Mouse (Mus musculus): ENCODE data around the gene Cntrl. TPM values are rescaled to one million over a fixed set of nuclear protein-coding genes. Genes with fewer than 3 reads are reported as not detected.

Gene Cntrl
- polyA plus RNA-seq, 1 experiment, result 2.6 TPM

DNA sequence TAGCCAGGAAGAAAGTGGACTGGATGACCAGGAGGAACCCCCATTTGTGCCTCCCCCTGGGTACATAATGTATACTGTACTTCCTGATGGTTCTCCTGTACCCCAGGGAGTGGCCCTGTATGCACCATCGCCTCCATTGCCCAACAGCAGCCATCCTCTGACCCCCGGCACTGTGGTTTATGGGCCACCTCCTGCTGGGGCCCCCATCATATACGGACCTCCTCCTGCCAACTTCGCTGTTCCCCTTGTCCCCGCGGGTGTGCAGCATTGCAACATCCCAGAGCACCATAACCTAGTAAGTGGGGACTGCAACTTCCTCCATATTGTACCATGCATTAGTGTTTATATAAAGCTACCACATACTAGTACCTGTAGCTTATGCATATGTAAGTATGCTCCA lies 43.9 kb downstream of the Cntrl start:
- H3K36me3 ChIP-seq (ENCODE audit: control insufficient read depth, insufficient read depth), result peaks cover 53% of the 10 kb centered on the region
- H3ac ChIP-seq (ENCODE audit: control insufficient read depth, insufficient read length), result no peak overlapping the region
- H3K79me2 ChIP-seq (ENCODE audit: control insufficient read depth, insufficient read depth), result no peaks in the 10 kb centered on the region
- no peak overlapping the region for H3K4me2 ChIP-seq (ENCODE audit: low read depth)
- no peaks in the 10 kb centered on the region for H3K27me3 ChIP-seq (ENCODE audit: control insufficient read depth, insufficient read depth, insufficient read length)
- TF ChIP-seq CEBPB (IDR thresholded peaks at IDR 0.05; ENCODE audit: insufficient read depth, poor library complexity, severe bottlenecking) (no peak), MYOG (IDR thresholded peaks at IDR 0.05; ENCODE audit: control insufficient read depth in 1 of 3, insufficient read depth in 1 of 3, insufficient read length in 2 of 3, low read depth in 2 of 3) (no peak), MYOD1 (IDR thresholded peaks at IDR 0.05; ENCODE audit: control insufficient read depth in 1 of 3, insufficient read length in 2 of 3, low read depth in 2 of 3) (no peak), TCF3 (IDR thresholded peaks at IDR 0.05; ENCODE audit: insufficient read length, low read depth) (no peak), USF1 (IDR thresholded peaks at IDR 0.05; ENCODE audit: low read depth) (no peak), POLR2AphosphoS2 (IDR thresholded peaks at IDR 0.05; ENCODE audit: insufficient read length, low read depth) (no peak), SRF (IDR thresholded peaks at IDR 0.05; ENCODE audit: control insufficient read depth, insufficient read length, low read depth) (no peak), REST (IDR thresholded peaks at IDR 0.05; ENCODE audit: insufficient read depth, insufficient read length) (no peak), MAX (IDR thresholded peaks at IDR 0.05; ENCODE audit: low read depth) (no peak), POLR2A (IDR thresholded peaks at IDR 0.05; ENCODE audit: insufficient read length, low read depth) (no peak), E2F4 (IDR thresholded peaks at IDR 0.05; ENCODE audit: insufficient read depth) (no peak), TCF12 (IDR thresholded peaks at IDR 0.05; ENCODE audit: insufficient read depth, poor library complexity, severe bottlenecking) (no peak)
- H3K4me3 ChIP-seq, result no peak overlapping the region

DNA sequence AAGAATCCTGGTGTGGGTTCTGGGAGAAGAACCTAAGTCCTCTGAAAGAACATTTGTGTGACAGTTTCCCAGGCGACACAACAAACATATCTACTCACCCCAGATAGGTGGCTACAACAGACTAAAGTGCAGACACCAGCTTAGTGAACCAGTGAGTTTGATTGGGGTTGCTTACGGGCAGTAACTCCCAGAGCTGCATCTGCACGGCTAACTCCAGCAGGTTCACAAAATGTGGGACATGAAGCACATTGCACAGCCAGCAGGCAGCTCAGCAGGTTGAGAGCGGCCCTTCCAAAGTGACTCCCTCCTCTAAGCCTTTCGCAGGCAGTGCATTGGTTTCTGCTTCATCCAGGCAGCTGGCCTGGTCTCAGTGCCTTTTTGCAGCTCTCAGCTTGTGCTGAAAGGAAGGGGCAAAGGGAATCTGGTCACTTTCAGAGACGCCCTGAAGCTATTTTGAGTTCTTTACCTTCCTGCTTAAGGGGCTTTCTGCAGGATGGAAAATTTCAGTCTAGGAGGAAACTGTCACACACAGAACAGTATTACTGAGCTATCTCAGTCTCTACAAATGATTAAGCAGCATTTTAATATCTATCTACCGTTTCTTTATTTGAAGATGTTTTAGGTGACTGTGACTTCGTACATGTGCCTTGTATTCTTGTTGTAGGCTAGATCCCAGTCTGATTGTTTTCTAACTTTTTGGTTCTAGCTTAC lies 44.7 kb downstream of the Cntrl start:
- H3K4me2 ChIP-seq (ENCODE audit: low read depth), result no peak overlapping the region

DNA sequence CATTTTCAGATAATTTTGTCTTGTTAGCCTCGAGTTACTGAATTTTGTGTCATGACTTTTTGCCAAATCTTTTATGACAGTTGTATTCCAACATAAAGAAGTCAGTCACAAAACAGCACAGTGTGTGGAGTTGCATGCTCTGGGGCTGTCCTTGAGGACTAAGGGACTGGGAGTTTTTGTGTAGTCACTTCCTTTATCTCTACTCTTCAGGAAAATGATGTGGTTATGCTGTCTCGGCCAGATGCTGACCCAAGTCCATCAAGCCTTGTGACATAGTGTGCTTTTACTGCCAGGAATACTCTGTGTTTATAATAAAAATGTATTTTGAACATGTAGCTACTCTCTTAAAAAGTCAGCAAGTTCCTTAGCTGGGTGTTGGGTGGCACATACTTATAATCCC lies 47.7 kb downstream of the Cntrl start:
- H3K4me3 ChIP-seq, result no peak overlapping the region
- H3K27me3 ChIP-seq (ENCODE audit: control insufficient read depth, insufficient read depth, insufficient read length), result no peaks in the 10 kb centered on the region
- no peaks in the 10 kb centered on the region for H3K79me2 ChIP-seq (ENCODE audit: control insufficient read depth, insufficient read depth)
- peaks cover 46% of the 10 kb centered on the region for H3K36me3 ChIP-seq (ENCODE audit: control insufficient read depth, insufficient read depth)
- no peak overlapping the region for H3K4me2 ChIP-seq (ENCODE audit: low read depth)
- TF ChIP-seq POLR2AphosphoS2 (IDR thresholded peaks at IDR 0.05; ENCODE audit: insufficient read length, low read depth), result no peak
- no peak for TF ChIP-seq CEBPB (IDR thresholded peaks at IDR 0.05; ENCODE audit: insufficient read depth, poor library complexity, severe bottlenecking)
- no peak for TF ChIP-seq POLR2A (IDR thresholded peaks at IDR 0.05; ENCODE audit: insufficient read length, low read depth)
- no peak for TF ChIP-seq USF1 (IDR thresholded peaks at IDR 0.05; ENCODE audit: low read depth)
- no peak for TF ChIP-seq TCF12 (IDR thresholded peaks at IDR 0.05; ENCODE audit: insufficient read depth, poor library complexity, severe bottlenecking)
- no peak for TF ChIP-seq SRF (IDR thresholded peaks at IDR 0.05; ENCODE audit: control insufficient read depth, insufficient read length, low read depth)
- no peak for TF ChIP-seq REST (IDR thresholded peaks at IDR 0.05; ENCODE audit: insufficient read depth, insufficient read length)
- no peak for TF ChIP-seq E2F4 (IDR thresholded peaks at IDR 0.05; ENCODE audit: insufficient read depth)
- no peak for TF ChIP-seq MAX (IDR thresholded peaks at IDR 0.05; ENCODE audit: low read depth)
- H3ac ChIP-seq (ENCODE audit: control insufficient read depth, insufficient read length), result no peak overlapping the region

More for the DNA sequence above, 44.7 kb downstream of the Cntrl start:
- no peak for TF ChIP-seq REST (IDR thresholded peaks at IDR 0.05; ENCODE audit: insufficient read depth, insufficient read length)
- TF ChIP-seq SRF (IDR thresholded peaks at IDR 0.05; ENCODE audit: control insufficient read depth, insufficient read length, low read depth), result no peak
- no peak for TF ChIP-seq E2F4 (IDR thresholded peaks at IDR 0.05; ENCODE audit: insufficient read depth)
- no peak for TF ChIP-seq TCF3 (IDR thresholded peaks at IDR 0.05; ENCODE audit: insufficient read length, low read depth)
- TF ChIP-seq TCF12 (IDR thresholded peaks at IDR 0.05; ENCODE audit: insufficient read depth, poor library complexity, severe bottlenecking), result no peak
- TF ChIP-seq MYOG (IDR thresholded peaks at IDR 0.05; ENCODE audit: control insufficient read depth in 1 of 3, insufficient read depth in 1 of 3, insufficient read length in 2 of 3, low read depth in 2 of 3), result no peak
- no peak for TF ChIP-seq CEBPB (IDR thresholded peaks at IDR 0.05; ENCODE audit: insufficient read depth, poor library complexity, severe bottlenecking)
- TF ChIP-seq USF1 (IDR thresholded peaks at IDR 0.05; ENCODE audit: low read depth), result no peak
- TF ChIP-seq POLR2A (IDR thresholded peaks at IDR 0.05; ENCODE audit: insufficient read length, low read depth), result no peak
- no peak for TF ChIP-seq POLR2AphosphoS2 (IDR thresholded peaks at IDR 0.05; ENCODE audit: insufficient read length, low read depth)
- TF ChIP-seq MAX (IDR thresholded peaks at IDR 0.05; ENCODE audit: low read depth), result no peak
- TF ChIP-seq MYOD1 (IDR thresholded peaks at IDR 0.05; ENCODE audit: control insufficient read depth in 1 of 3, insufficient read length in 2 of 3, low read depth in 2 of 3), result no peak
- Histone ChIP-seq H3K36me3 (ENCODE audit: control insufficient read depth, insufficient read depth) (peaks cover 56% of the 10 kb centered on the region), H3K27me3 (ENCODE audit: control insufficient read depth, insufficient read depth, insufficient read length) (no peaks in the 10 kb centered on the region), H3K79me2 (ENCODE audit: control insufficient read depth, insufficient read depth) (no peaks in the 10 kb centered on the region), H3K4me3 (no peak overlapping the region), H3ac (ENCODE audit: control insufficient read depth, insufficient read length) (no peak overlapping the region)

DNA sequence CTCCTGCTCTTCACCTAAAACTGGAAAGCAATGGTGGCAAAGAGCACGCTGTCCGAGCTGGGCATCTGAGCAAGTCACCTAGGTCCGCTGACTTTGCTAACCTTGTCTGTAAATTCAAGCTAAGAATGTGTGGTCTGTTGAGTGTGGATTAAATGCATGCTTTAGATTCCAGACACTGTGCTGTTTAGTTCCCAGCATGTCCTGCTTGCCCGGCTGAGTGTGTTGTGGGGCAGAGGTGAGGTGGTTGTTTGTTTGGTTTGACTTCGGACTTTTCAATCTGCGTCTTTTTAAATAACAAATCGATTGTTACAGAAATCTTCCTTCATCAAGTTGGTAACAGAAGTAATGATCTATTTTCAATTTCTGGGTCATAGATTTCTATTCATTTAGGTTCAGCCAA lies 48.5 kb downstream of the Cntrl start:
- Histone ChIP-seq H3K4me2 (ENCODE audit: low read depth) (no peak overlapping the region), H3ac (ENCODE audit: control insufficient read depth, insufficient read length) (no peak overlapping the region), H3K36me3 (ENCODE audit: control insufficient read depth, insufficient read depth) (peaks cover 43% of the 10 kb centered on the region), H3K27me3 (ENCODE audit: control insufficient read depth, insufficient read depth, insufficient read length) (no peaks in the 10 kb centered on the region), H3K79me2 (ENCODE audit: control insufficient read depth, insufficient read depth) (no peaks in the 10 kb centered on the region), H3K4me3 (no peak overlapping the region)
- TF ChIP-seq CEBPB (IDR thresholded peaks at IDR 0.05; ENCODE audit: insufficient read depth, poor library complexity, severe bottlenecking) (no peak), E2F4 (IDR thresholded peaks at IDR 0.05; ENCODE audit: insufficient read depth) (no peak), USF1 (IDR thresholded peaks at IDR 0.05; ENCODE audit: low read depth) (no peak), MAX (IDR thresholded peaks at IDR 0.05; ENCODE audit: low read depth) (no peak), REST (IDR thresholded peaks at IDR 0.05; ENCODE audit: insufficient read depth, insufficient read length) (no peak), POLR2A (IDR thresholded peaks at IDR 0.05; ENCODE audit: insufficient read length, low read depth) (no peak), TCF12 (IDR thresholded peaks at IDR 0.05; ENCODE audit: insufficient read depth, poor library complexity, severe bottlenecking) (no peak), SRF (IDR thresholded peaks at IDR 0.05; ENCODE audit: control insufficient read depth, insufficient read length, low read depth) (no peak), POLR2AphosphoS2 (IDR thresholded peaks at IDR 0.05; ENCODE audit: insufficient read length, low read depth) (no peak), MYOD1 (IDR thresholded peaks at IDR 0.05; ENCODE audit: control insufficient read depth in 1 of 3, insufficient read length in 2 of 3, low read depth in 2 of 3) (no peak), TCF3 (IDR thresholded peaks at IDR 0.05; ENCODE audit: insufficient read length, low read depth) (no peak), MYOG (IDR thresholded peaks at IDR 0.05; ENCODE audit: control insufficient read depth in 1 of 3, insufficient read depth in 1 of 3, insufficient read length in 2 of 3, low read depth in 2 of 3) (no peak)
